Mouse (Mus musculus): ENCODE results near the gene Nab2. TPM values are rescaled to one million over a fixed set of nuclear protein-coding genes. Genes with fewer than 3 reads are reported as not detected.

Gene Nab2
- polyA plus RNA-seq, 1 experiment = 30.6 TPM

- Histone ChIP-seq H3K27ac (ENCODE audit: insufficient read depth, low read length) (no peak overlapping the region), H3K36me3 (ENCODE audit: control insufficient read depth, insufficient read depth, low read length) (peaks cover 66% of the 10 kb centered on the region), H3K27me3 (ENCODE audit: control insufficient read depth, insufficient read depth, low read length) (no peaks in the 10 kb centered on the region), H3K4me1 (ENCODE audit: control insufficient read depth, insufficient read depth, insufficient read length) (peaks cover 5% of the 10 kb centered on the region; the same call in 1 of the 2 replicates), H3K4me3 (ENCODE audit: extremely low read depth, insufficient read depth, insufficient read length) (no peak overlapping the region)
- no peak for DNase-seq (ENCODE audit: low read depth in 1 of 2, low spot score in 2 of 2)
- TF ChIP-seq CTCF (IDR thresholded peaks at IDR 0.05; ENCODE audit: extremely low read depth, insufficient read depth, insufficient read length, insufficient replicate concordance) (no peak), POLR2A (IDR thresholded peaks at IDR 0.05; ENCODE audit: low read depth, low read length) (no peak)
- 92% methylated on average over 21 of the region's 21 CpGs for WGBS
These were observed 15.3 kb downstream of the Nab2 start for GRCm38 (mm10) chr10:127652906-127653638.

DNA sequence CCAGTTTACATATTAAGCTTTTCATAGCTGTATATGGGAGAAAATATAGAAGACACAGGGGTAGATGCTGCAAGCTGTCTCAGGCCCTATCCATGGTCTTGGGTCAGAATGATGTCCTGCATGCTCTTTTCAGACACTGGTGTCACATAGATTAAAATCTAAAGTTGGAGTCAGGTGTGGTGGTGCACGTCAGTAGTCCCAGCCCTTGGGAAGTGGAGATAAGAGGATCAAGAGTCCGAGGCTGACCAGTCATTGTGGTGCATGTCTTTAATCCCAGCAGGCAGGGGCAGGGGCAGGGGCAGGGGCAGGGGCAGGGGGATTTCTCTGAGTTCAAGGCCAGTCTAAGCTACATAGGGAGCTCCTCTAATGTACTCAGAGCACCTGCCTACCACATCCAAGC, 22.6 kb downstream of the Nab2 start:
- Histone ChIP-seq H3K4me3 (ENCODE audit: extremely low read depth, insufficient read depth, insufficient read length) (no peak overlapping the region), H3K36me3 (ENCODE audit: control insufficient read depth, insufficient read depth, low read length) (peaks cover 15% of the 10 kb centered on the region), H3K27me3 (ENCODE audit: control insufficient read depth, insufficient read depth, low read length) (no peaks in the 10 kb centered on the region), H3K4me1 (ENCODE audit: control insufficient read depth, insufficient read depth, insufficient read length) (peaks cover 8% of the 10 kb centered on the region; the same call in 1 of the 2 replicates), H3K27ac (ENCODE audit: insufficient read depth, low read length) (no peak overlapping the region)
- WGBS = 86% methylated on average over 2 of the region's 2 CpGs
- DNase-seq (ENCODE audit: low read depth in 1 of 2, low spot score in 2 of 2) = no peak
- TF ChIP-seq CTCF (IDR thresholded peaks at IDR 0.05; ENCODE audit: extremely low read depth, insufficient read depth, insufficient read length, insufficient replicate concordance) (no peak), POLR2A (IDR thresholded peaks at IDR 0.05; ENCODE audit: low read depth, low read length) (no peak)

GRCm38 (mm10) chr10:127643553-127644238, 24.7 kb downstream of the Nab2 start:
- DNase-seq (ENCODE audit: low read depth in 1 of 2, low spot score in 2 of 2) = peak; percentile 63 to 80
- peaks cover 8% of the 10 kb centered on the region; the same call in 1 of the 2 replicates for H3K4me1 ChIP-seq (ENCODE audit: control insufficient read depth, insufficient read depth, insufficient read length)
- TF ChIP-seq CTCF (IDR thresholded peaks at IDR 0.05; ENCODE audit: extremely low read depth, insufficient read depth, insufficient read length, insufficient replicate concordance) (no peak), POLR2A (IDR thresholded peaks at IDR 0.05; ENCODE audit: low read depth, low read length) (no peak)
- H3K4me3 ChIP-seq (ENCODE audit: extremely low read depth, insufficient read depth, insufficient read length) = peak overlapping the region; percentile 78
- peaks cover 7% of the 10 kb centered on the region for H3K36me3 ChIP-seq (ENCODE audit: control insufficient read depth, insufficient read depth, low read length)
- no peaks in the 10 kb centered on the region for H3K27me3 ChIP-seq (ENCODE audit: control insufficient read depth, insufficient read depth, low read length)
- H3K27ac ChIP-seq (ENCODE audit: insufficient read depth, low read length) = peak overlapping the region; percentile 97
- WGBS = under 1% methylated on average over 25 of the region's 25 CpGs

GRCm38 (mm10) chr10:127642772-127643552, 25.4 kb downstream of the Nab2 start, which contains the start of gene Stat6:
Gene Stat6, plus strand, starts transcription at chr10:127642986.
- WGBS = under 1% methylated on average over 37 of the region's 37 CpGs

GRCm38 (mm10) chr10:127641861-127642771, 26.3 kb downstream of the Nab2 start:
- Histone ChIP-seq H3K4me3 (ENCODE audit: extremely low read depth, insufficient read depth, insufficient read length) (peak overlapping the region; percentile 78), H3K27me3 (ENCODE audit: control insufficient read depth, insufficient read depth, low read length) (no peaks in the 10 kb centered on the region), H3K36me3 (ENCODE audit: control insufficient read depth, insufficient read depth, low read length) (peaks cover 5% of the 10 kb centered on the region), H3K27ac (ENCODE audit: insufficient read depth, low read length) (peak overlapping the region; percentile 97), H3K4me1 (ENCODE audit: control insufficient read depth, insufficient read depth, insufficient read length) (peaks cover 8% of the 10 kb centered on the region; the same call in 1 of the 2 replicates)
- peak; percentile 69 to 87 for DNase-seq (ENCODE audit: low read depth in 1 of 2, low spot score in 2 of 2)
- TF ChIP-seq CTCF (IDR thresholded peaks at IDR 0.05; ENCODE audit: extremely low read depth, insufficient read depth, insufficient read length, insufficient replicate concordance) (peak; percentile 93), POLR2A (IDR thresholded peaks at IDR 0.05; ENCODE audit: low read depth, low read length) (no peak)
- 1% methylated on average over 19 of the region's 19 CpGs for WGBS

More at GRCm38 (mm10) chr10:127642772-127643552, 25.4 kb downstream of the Nab2 start, which contains the start of gene Stat6:
- no peaks in the 10 kb centered on the region for H3K27me3 ChIP-seq (ENCODE audit: control insufficient read depth, insufficient read depth, low read length)
- H3K4me3 ChIP-seq (ENCODE audit: extremely low read depth, insufficient read depth, insufficient read length) = peak within 1 kb of the TSS; percentile 78
- no peak for TF ChIP-seq CTCF (IDR thresholded peaks at IDR 0.05; ENCODE audit: extremely low read depth, insufficient read depth, insufficient read length, insufficient replicate concordance)
- peak; percentile 91 for TF ChIP-seq POLR2A (IDR thresholded peaks at IDR 0.05; ENCODE audit: low read depth, low read length)
- peak within 1 kb of the TSS; percentile 97 for H3K27ac ChIP-seq (ENCODE audit: insufficient read depth, low read length)
- peaks cover 5% of the 10 kb centered on the region for H3K36me3 ChIP-seq (ENCODE audit: control insufficient read depth, insufficient read depth, low read length)
- peak; percentile 84 to 88 for DNase-seq (ENCODE audit: low read depth in 1 of 2, low spot score in 2 of 2)
- H3K4me1 ChIP-seq (ENCODE audit: control insufficient read depth, insufficient read depth, insufficient read length) = peaks cover 8% of the 10 kb centered on the region; the same call in 1 of the 2 replicates

Data from spleen, adult 2 months (tissue).